ENCODE assay signal across 21 mouse cellular contexts in the genomic region with DNA sequence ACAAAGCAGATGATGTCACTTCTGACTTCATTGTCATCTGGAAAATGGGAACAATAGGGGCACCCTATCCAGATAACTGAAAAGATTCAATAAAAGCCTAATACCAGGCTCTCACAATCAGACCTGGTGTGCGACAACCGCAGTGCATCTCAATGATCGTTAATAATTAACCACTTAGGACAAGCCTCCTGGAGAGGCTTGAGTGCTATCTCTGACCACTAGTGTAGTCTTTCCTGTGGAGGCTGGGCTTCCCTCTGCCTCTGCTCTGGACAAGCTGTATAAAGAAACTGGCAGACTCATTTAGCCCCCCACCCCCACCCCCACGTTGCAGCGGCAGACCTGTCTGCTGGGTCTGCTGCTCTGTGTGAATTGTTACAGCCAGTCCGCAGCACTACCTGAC.
DNase-seq lines count a peak whose midpoint lies in the region; ATAC-seq and TF ChIP-seq lines count a peak whose summit lies in the region.
"Had no signal": no experiment of that assay in that cellular context is flagged by ENCODE, and none has a peak within 500 bp of the region (broad histone marks: within the 10 kb centered on the region; RNA-seq: fewer than 3 reads in every experiment).

No protein-coding gene starts in this region.

- H3K9me3 ChIP-seq in limb, embryonic 10.5 days (replicated peaks), result no peaks in the 10 kb centered on the region
- H3K9me3 ChIP-seq in liver, embryonic 14.5 days (ENCODE audit: control insufficient read depth, low read length), result no peaks in the 10 kb centered on the region
- no peaks in the 10 kb centered on the region for H3K9me3 ChIP-seq in stomach, embryonic 16.5 days (replicated peaks; ENCODE audit: control insufficient read depth, low read length)
- H3K9me3 ChIP-seq in hindbrain, embryonic 16.5 days (ENCODE audit: control insufficient read depth, low read length), result no peaks in the 10 kb centered on the region
- H3K9me3 ChIP-seq: forebrain, embryonic 12.5 days; heart, embryonic 10.5 days; hindbrain, embryonic 15.5 days; midbrain, embryonic 15.5 days; neural tube, embryonic 12.5 days had no signal

- WGBS in limb, embryonic 10.5 days, result 45% methylated on average over 6 of the region's 6 CpGs
- 48% methylated on average over 6 of the region's 6 CpGs for WGBS in liver, embryonic 14.5 days (ENCODE audit: insufficient replicate concordance)
- 43% methylated on average over 6 of the region's 6 CpGs for WGBS in stomach, embryonic 16.5 days
- 50% methylated on average over 6 of the region's 6 CpGs for WGBS in hindbrain, embryonic 16.5 days

- DNase-seq in heart, adult 11 months, result peak; percentile 49
- DNase-seq in heart, adult 8-10 months (ENCODE audit: low spot score), result no peak
- DNase-seq in limb, embryonic 10.5 days (ENCODE audit: low spot score), result no peak
- no peak for DNase-seq in liver, embryonic 14.5 days (ENCODE audit: low read depth in 3 of 3, low spot score in 3 of 3)
- DNase-seq in Muller cell, postnatal 12 days (ENCODE audit: inconsistent ontology term), result no peak
- DNase-seq: adrenal gland, postnatal 36 days; cerebellum, postnatal 10 days; heart, postnatal 4 days; kidney, adult 18-20 months; kidney, postnatal 10 days; lung, adult 2 months; lung, postnatal 36 days; right cerebral cortex, postnatal 4 days had no signal

- H3K27ac ChIP-seq in limb, embryonic 10.5 days, result peak overlapping the region; percentile 2; the same call in 1 of the 2 replicates
- H3K27ac ChIP-seq in liver, embryonic 14.5 days, result no peak overlapping the region
- H3K27ac ChIP-seq in stomach, embryonic 16.5 days (ENCODE audit: low read length), result no peak overlapping the region
- no peak overlapping the region for H3K27ac ChIP-seq in hindbrain, embryonic 16.5 days (ENCODE audit: low read depth, low read length)
- H3K27ac ChIP-seq: forebrain, embryonic 12.5 days; heart, embryonic 10.5 days; hindbrain, embryonic 15.5 days; midbrain, embryonic 15.5 days; neural tube, embryonic 12.5 days had no signal

- H3K9ac ChIP-seq in liver, embryonic 14.5 days (replicated peaks), result no peak overlapping the region
- no peak overlapping the region for H3K9ac ChIP-seq in stomach, embryonic 16.5 days (ENCODE audit: low read length)
- no peak overlapping the region for H3K9ac ChIP-seq in hindbrain, embryonic 16.5 days (ENCODE audit: low read depth, low read length)
- H3K9ac ChIP-seq: forebrain, embryonic 12.5 days; hindbrain, embryonic 15.5 days; midbrain, embryonic 15.5 days; neural tube, embryonic 12.5 days had no signal

- no peak for ATAC-seq in liver, embryonic 14.5 days (ENCODE audit: insufficient read depth)
- ATAC-seq in stomach, embryonic 16.5 days (ENCODE audit: insufficient read depth, low FRiP score), result peak; percentile 77; the same call in 1 of the 2 replicates
- ATAC-seq in erythroblast, adult 5-6 weeks (replicated peaks; ENCODE audit: low FRiP score, poor library complexity, severe bottlenecking), result no peak
- no peak for ATAC-seq in hindbrain, embryonic 16.5 days
- ATAC-seq: midbrain, embryonic 15.5 days had no signal

- H3K27me3 ChIP-seq in limb, embryonic 10.5 days (ENCODE audit: low read depth, poor library complexity, severe bottlenecking), result peaks cover 31% of the 10 kb centered on the region; the same call in 1 of the 2 replicates
- no peaks in the 10 kb centered on the region for H3K27me3 ChIP-seq in liver, embryonic 14.5 days (ENCODE audit: control insufficient read depth, insufficient read depth, low read length)
- H3K27me3 ChIP-seq in stomach, embryonic 16.5 days (ENCODE audit: control insufficient read depth, insufficient read depth, low read length), result no peaks in the 10 kb centered on the region
- no peaks in the 10 kb centered on the region for H3K27me3 ChIP-seq in hindbrain, embryonic 16.5 days (replicated peaks; ENCODE audit: control insufficient read depth, insufficient read depth, low read length)
- H3K27me3 ChIP-seq: forebrain, embryonic 12.5 days had no signal

- peak overlapping the region; percentile 15; the same call in 1 of the 2 replicates for H3K4me2 ChIP-seq in liver, embryonic 14.5 days (ENCODE audit: low read depth)
- no peak overlapping the region for H3K4me2 ChIP-seq in stomach, embryonic 16.5 days (ENCODE audit: low read depth, low read length)
- no peak overlapping the region for H3K4me2 ChIP-seq in hindbrain, embryonic 16.5 days (ENCODE audit: low read length)
- H3K4me2 ChIP-seq: forebrain, embryonic 12.5 days; hindbrain, embryonic 15.5 days; midbrain, embryonic 15.5 days; neural tube, embryonic 12.5 days had no signal

- no peak for TF ChIP-seq CTCF in liver, embryonic 14.5 days (IDR thresholded peaks at IDR 0.05; ENCODE audit: low read depth)

- no peak for TF ChIP-seq EP300 in liver, embryonic 14.5 days (IDR thresholded peaks at IDR 0.05; ENCODE audit: low read depth)

- peaks cover 45% of the 10 kb centered on the region for H3K4me1 ChIP-seq in limb, embryonic 10.5 days
- peaks cover 0 to 3% of the 10 kb centered on the region in 2 experiments; a peak in 2 of 4 replicates for H3K4me1 ChIP-seq in liver, embryonic 14.5 days (replicated peaks; ENCODE audit: control insufficient read depth in 2 of 2, insufficient read depth in 2 of 2, low read length in 1 of 2)
- 0 out of 2 replicates have a peak, but pooled peaks cover 3% of the 10 kb centered on the region for H3K4me1 ChIP-seq in stomach, embryonic 16.5 days (ENCODE audit: control insufficient read depth, insufficient read depth, low read length)
- H3K4me1 ChIP-seq in hindbrain, embryonic 16.5 days (ENCODE audit: control insufficient read depth, insufficient read depth, low read depth, low read length), result no peaks in the 10 kb centered on the region
- H3K4me1 ChIP-seq: forebrain, embryonic 12.5 days; hindbrain, embryonic 15.5 days; midbrain, embryonic 15.5 days had no signal

- H3K36me3 ChIP-seq in limb, embryonic 10.5 days, result no peaks in the 10 kb centered on the region
- H3K36me3 ChIP-seq in liver, embryonic 14.5 days (replicated peaks; ENCODE audit: control insufficient read depth, insufficient read depth, low read depth), result no peaks in the 10 kb centered on the region
- H3K36me3 ChIP-seq in stomach, embryonic 16.5 days (ENCODE audit: control insufficient read depth, insufficient read depth, low read length), result no peaks in the 10 kb centered on the region
- no peaks in the 10 kb centered on the region for H3K36me3 ChIP-seq in hindbrain, embryonic 16.5 days (ENCODE audit: control insufficient read depth, insufficient read depth, low read length)
- H3K36me3 ChIP-seq: forebrain, embryonic 12.5 days; heart, embryonic 10.5 days; hindbrain, embryonic 15.5 days; midbrain, embryonic 15.5 days; neural tube, embryonic 12.5 days had no signal

- H3K4me3 ChIP-seq in limb, embryonic 10.5 days, result no peak overlapping the region
- H3K4me3 ChIP-seq in liver, embryonic 14.5 days (ENCODE audit: insufficient read depth in 1 of 2, low read depth in 2 of 2, low read length in 2 of 2), result no peak overlapping the region
- H3K4me3 ChIP-seq in stomach, embryonic 16.5 days (replicated peaks; ENCODE audit: low read length), result no peak overlapping the region
- H3K4me3 ChIP-seq in hindbrain, embryonic 16.5 days (ENCODE audit: low read length), result no peak overlapping the region
- H3K4me3 ChIP-seq: forebrain, embryonic 12.5 days; heart, embryonic 10.5 days; hindbrain, embryonic 15.5 days; midbrain, embryonic 15.5 days; neural tube, embryonic 12.5 days had no signal
